Mouse (Mus musculus): ENCODE results near the gene Kif5c. TPM values are rescaled to one million over a fixed set of nuclear protein-coding genes. Genes with fewer than 3 reads are reported as not detected.
A peak's percentile ranks its signal among the peaks of the same experiment; 100 is the strongest.

The Kif5c gene
- total RNA-seq, 2 experiments from 2014 or later = 532 to 560 TPM

GRCm38 (mm10) chr2:49710223-49710622, 91.1 kb downstream of the Kif5c start:
- intact Hi-C loops (cut with DNase I) = loop anchor here (5.0 kb wide), 2 partner anchors 68 to 88 kb away; no protein-coding TSS in a partner anchor
- DNase-seq (ENCODE audit: low spot score in 2 of 2) = no peak

- intact Hi-C loops (cut with DNase I) = loop anchor here (5.0 kb wide), 2 partner anchors 69 to 89 kb away; no protein-coding TSS in a partner anchor
- DNase-seq (ENCODE audit: low spot score in 2 of 2) = peak; percentile 39 to 69
Observed at GRCm38 (mm10) chr2:49711693-49712092, 92.6 kb downstream of the Kif5c start.

GRCm38 (mm10) chr2:49712336-49712887, 93.3 kb downstream of the Kif5c start:
- intact Hi-C loops (cut with DNase I) = loop anchor here (5.0 kb wide), 2 partner anchors 70 to 90 kb away; no protein-coding TSS in a partner anchor
- DNase-seq (ENCODE audit: low spot score in 2 of 2) = no peak

- intact Hi-C loops (cut with DNase I) = no loop called here
- DNase-seq (ENCODE audit: low spot score in 2 of 2) = no peak
Observed at GRCm38 (mm10) chr2:49716490-49716889, 97.4 kb downstream of the Kif5c start.

GRCm38 (mm10) chr2:49717437-49718116, 98.5 kb downstream of the Kif5c start:
- intact Hi-C loops (cut with DNase I) = no loop called here
- no peak for DNase-seq (ENCODE audit: low spot score in 2 of 2)

- intact Hi-C loops (cut with DNase I) = no loop called here
- no peak for DNase-seq (ENCODE audit: low spot score in 2 of 2)
Observed at GRCm38 (mm10) chr2:49718492-49718891, 99.4 kb downstream of the Kif5c start.

- intact Hi-C loops (cut with DNase I) = no loop called here
- no peak for DNase-seq (ENCODE audit: low spot score in 2 of 2)
Observed at GRCm38 (mm10) chr2:49718935-49719850, 100.1 kb downstream of the Kif5c start.

- intact Hi-C loops (cut with DNase I) = no loop called here
- DNase-seq (ENCODE audit: low spot score in 2 of 2) = no peak
Observed at GRCm38 (mm10) chr2:49719854-49720253, 100.8 kb downstream of the Kif5c start.

- intact Hi-C loops (cut with DNase I) = no loop called here
- no peak for DNase-seq (ENCODE audit: low spot score in 2 of 2)
Observed at GRCm38 (mm10) chr2:49720343-49720742, 101.2 kb downstream of the Kif5c start.

GRCm38 (mm10) chr2:49722331-49722730, 103.2 kb downstream of the Kif5c start:
- no peak for DNase-seq (ENCODE audit: low spot score in 2 of 2)
- intact Hi-C loops (cut with DNase I) = no loop called here

GRCm38 (mm10) chr2:49722983-49723382, 103.9 kb downstream of the Kif5c start:
- intact Hi-C loops (cut with DNase I) = no loop called here

GRCm38 (mm10) chr2:49726672-49727071, 107.6 kb downstream of the Kif5c start:
- intact Hi-C loops (cut with DNase I) = loop anchor here (5.0 kb wide), 1 partner anchor 104 kb away; no protein-coding TSS in a partner anchor
- DNase-seq (ENCODE audit: low spot score in 2 of 2) = no peak

More at GRCm38 (mm10) chr2:49722983-49723382, 103.9 kb downstream of the Kif5c start:
- DNase-seq (ENCODE audit: low spot score in 2 of 2) = no peak

GRCm38 (mm10) chr2:49727199-49727598, 108.1 kb downstream of the Kif5c start:
- intact Hi-C loops (cut with DNase I) = loop anchor here (5.0 kb wide), 1 partner anchor 105 kb away; no protein-coding TSS in a partner anchor
- DNase-seq (ENCODE audit: low spot score in 2 of 2) = peak; percentile 78 to 89

GRCm38 (mm10) chr2:49727686-49728085, 108.6 kb downstream of the Kif5c start:
- DNase-seq (ENCODE audit: low spot score in 2 of 2) = no peak
- intact Hi-C loops (cut with DNase I) = loop anchor here (5.0 kb wide), 1 partner anchor 105 kb away; no protein-coding TSS in a partner anchor

- DNase-seq (ENCODE audit: low spot score in 2 of 2) = no peak
- intact Hi-C loops (cut with DNase I) = loop anchor here (5.0 kb wide), 1 partner anchor 107 kb away; no protein-coding TSS in a partner anchor
Observed at GRCm38 (mm10) chr2:49728896-49729610, 110.0 kb downstream of the Kif5c start.

- intact Hi-C loops (cut with DNase I) = loop anchor here (5.0 kb wide), 1 partner anchor 107 kb away; no protein-coding TSS in a partner anchor
- no peak for DNase-seq (ENCODE audit: low spot score in 2 of 2)
Observed at GRCm38 (mm10) chr2:49729611-49729969, 110.5 kb downstream of the Kif5c start.

GRCm38 (mm10) chr2:49730183-49730582, 111.1 kb downstream of the Kif5c start:
- intact Hi-C loops (cut with DNase I) = loop anchor here (5.0 kb wide), 3 partner anchors 278 to 823 kb away; partner anchors contain the start of gene Epc2
- no peak for DNase-seq (ENCODE audit: low spot score in 2 of 2)

GRCm38 (mm10) chr2:49732745-49733655, 113.9 kb downstream of the Kif5c start:
- no peak for DNase-seq (ENCODE audit: low spot score in 2 of 2)

More at GRCm38 (mm10) chr2:49732745-49733655, 113.9 kb downstream of the Kif5c start:
- intact Hi-C loops (cut with DNase I) = loop anchor here (5.0 kb wide), 3 partner anchors 281 to 826 kb away; partner anchors contain the start of gene Epc2
